9 mouse cellular contexts compared by ENCODE assay signal in the genomic region with DNA sequence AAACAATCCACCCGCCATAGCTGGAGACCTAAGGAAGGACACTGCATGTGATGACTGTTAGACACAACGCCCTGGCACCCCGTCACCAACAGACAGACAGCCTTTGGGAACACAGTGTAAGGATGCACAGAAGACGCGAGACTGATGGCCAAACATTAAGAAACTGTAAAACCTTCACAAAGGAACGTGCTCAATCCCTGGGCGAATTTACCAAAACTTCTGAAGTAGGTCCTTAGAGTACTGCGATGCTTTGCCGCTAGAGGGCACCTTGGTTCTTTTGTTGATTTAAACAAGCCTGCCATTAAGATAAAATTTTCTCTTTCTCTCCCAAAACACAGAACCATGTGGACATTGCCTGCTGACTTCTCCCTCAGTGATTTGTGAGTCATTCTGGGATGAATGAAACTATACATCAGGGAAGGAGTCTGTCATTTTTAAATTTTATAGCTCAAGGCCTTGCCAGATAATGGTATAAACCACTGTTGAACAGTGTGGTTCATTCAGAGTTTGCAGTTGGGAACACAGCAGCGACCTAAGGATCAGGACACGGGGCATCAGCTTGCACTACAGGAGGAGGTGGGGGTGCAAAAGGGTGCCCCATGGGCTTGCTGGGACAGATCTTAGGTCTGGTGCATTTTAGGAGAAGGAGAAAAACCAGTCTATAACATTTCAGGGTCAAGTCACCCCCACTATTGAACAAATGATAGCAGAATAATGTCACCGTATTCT. TPM values are rescaled to one million over a fixed set of nuclear protein-coding genes. Genes with fewer than 3 reads are reported as not detected.
DNase-seq lines count a peak whose midpoint lies in the region; ATAC-seq and TF ChIP-seq lines count a peak whose summit lies in the region.
"Had no signal": no experiment of that assay in that cellular context is flagged by ENCODE, and none has a peak within 500 bp of the region (broad histone marks: within the 10 kb centered on the region; RNA-seq: fewer than 3 reads in every experiment).

No protein-coding gene starts in this region.

- H3K4me2 ChIP-seq in forebrain, embryonic 14.5 days (ENCODE audit: low read length): no peak overlapping the region
- no peak overlapping the region for H3K4me2 ChIP-seq in hindbrain, embryonic 16.5 days (ENCODE audit: low read length)
- H3K4me2 ChIP-seq in midbrain, postnatal 0 days (ENCODE audit: low read depth, low read length, poor library complexity, severe bottlenecking): no peak overlapping the region

- no peak overlapping the region for H3K4me3 ChIP-seq in forebrain, embryonic 14.5 days (ENCODE audit: low read depth, low read length)
- H3K4me3 ChIP-seq in hindbrain, embryonic 16.5 days (ENCODE audit: low read length): no peak overlapping the region
- H3K4me3 ChIP-seq in midbrain, postnatal 0 days (ENCODE audit: low read depth, low read length): no peak overlapping the region
- H3K4me3 ChIP-seq: myocyte had no signal

- H3K4me1 ChIP-seq in forebrain, embryonic 14.5 days (ENCODE audit: control insufficient read depth, insufficient read depth, low read length): no peaks in the 10 kb centered on the region
- no peaks in the 10 kb centered on the region for H3K4me1 ChIP-seq in hindbrain, embryonic 16.5 days (ENCODE audit: control insufficient read depth, insufficient read depth, low read depth, low read length)
- H3K4me1 ChIP-seq in midbrain, postnatal 0 days (ENCODE audit: insufficient read depth, low read length): no peaks in the 10 kb centered on the region

- DNase-seq in left cerebral cortex, adult 18-20 months (ENCODE audit: low spot score in 2 of 2): peak; percentile 72 to 80
- DNase-seq in left cerebral cortex, adult 11 months (ENCODE audit: low spot score): no peak
- peak; percentile 57 for DNase-seq in c-Kit-positive CD71-positive TER-119-positive erythroid progenitor cells, embryonic 14.5 days (ENCODE audit: low spot score)
- peak; percentile 91 for DNase-seq in forebrain, embryonic 14.5 days (ENCODE audit: low spot score)
- DNase-seq in left cerebral cortex, postnatal 36 days (ENCODE audit: low spot score in 2 of 2): peak; percentile 31 to 59
- peak; percentile 88 for DNase-seq in midbrain, postnatal 0 days (ENCODE audit: low spot score)
- DNase-seq in spleen, postnatal 36 days (ENCODE audit: low spot score in 2 of 2): peak; percentile 31 to 54

- ATAC-seq in forebrain, embryonic 14.5 days: peak; percentile 62; the same call in 1 of the 2 replicates
- ATAC-seq in hindbrain, embryonic 16.5 days: peak; percentile 78
- ATAC-seq in midbrain, postnatal 0 days (ENCODE audit: low FRiP score): no peak

- intact Hi-C loops in left cerebral cortex, postnatal 36 days (cut with DNase I): loop anchor here (1.0 kb wide), 1 partner anchor 260 kb away; no protein-coding TSS in a partner anchor

- H3K9me3 ChIP-seq in forebrain, embryonic 14.5 days (replicated peaks; ENCODE audit: control insufficient read depth, low read length): no peaks in the 10 kb centered on the region
- no peaks in the 10 kb centered on the region for H3K9me3 ChIP-seq in hindbrain, embryonic 16.5 days (ENCODE audit: control insufficient read depth, low read length)
- no peaks in the 10 kb centered on the region for H3K9me3 ChIP-seq in midbrain, postnatal 0 days (ENCODE audit: low read length)

- peak; percentile 90 for TF ChIP-seq CTCF in midbrain, postnatal 0 days (IDR thresholded peaks at IDR 0.05)

- H3K36me3 ChIP-seq in forebrain, embryonic 14.5 days (ENCODE audit: control insufficient read depth, insufficient read depth, low read length): peaks cover 7% of the 10 kb centered on the region; the same call in 1 of the 2 replicates
- no peaks in the 10 kb centered on the region for H3K36me3 ChIP-seq in hindbrain, embryonic 16.5 days (ENCODE audit: control insufficient read depth, insufficient read depth, low read length)
- 0 out of 2 replicates have a peak, but pooled peaks cover 3% of the 10 kb centered on the region for H3K36me3 ChIP-seq in midbrain, postnatal 0 days (ENCODE audit: insufficient read depth, low read length)

- H3K9ac ChIP-seq in forebrain, embryonic 14.5 days (ENCODE audit: low read length): no peak overlapping the region
- H3K9ac ChIP-seq in hindbrain, embryonic 16.5 days (ENCODE audit: low read depth, low read length): no peak overlapping the region
- no peak overlapping the region for H3K9ac ChIP-seq in midbrain, postnatal 0 days (replicated peaks; ENCODE audit: low read length, poor library complexity, severe bottlenecking)

- WGBS in forebrain, embryonic 14.5 days: 45% methylated on average over 12 of the region's 12 CpGs
- 51% methylated on average over 12 of the region's 12 CpGs for WGBS in hindbrain, embryonic 16.5 days
- WGBS in midbrain, postnatal 0 days: 46% methylated on average over 12 of the region's 12 CpGs

- H3K27ac ChIP-seq in forebrain, embryonic 14.5 days (ENCODE audit: low read depth, low read length): no peak overlapping the region
- H3K27ac ChIP-seq in hindbrain, embryonic 16.5 days (ENCODE audit: low read depth, low read length): no peak overlapping the region
- no peak overlapping the region for H3K27ac ChIP-seq in midbrain, postnatal 0 days (ENCODE audit: low read depth, low read length)

- H3K27me3 ChIP-seq in forebrain, embryonic 14.5 days (replicated peaks; ENCODE audit: control insufficient read depth, insufficient read depth, low read length): no peaks in the 10 kb centered on the region
- H3K27me3 ChIP-seq in hindbrain, embryonic 16.5 days (replicated peaks; ENCODE audit: control insufficient read depth, insufficient read depth, low read length): no peaks in the 10 kb centered on the region
- H3K27me3 ChIP-seq in midbrain, postnatal 0 days (ENCODE audit: insufficient read depth, low read length): no peaks in the 10 kb centered on the region

RNA-seq across cellular contexts. Expression of a gene that starts 28.6 kb away (rescaled TPM):
- total RNA-seq in left cerebral cortex, adult 18-20 months (2021): 1 to 10 TPM; 2.8 to 5.2 TPM
- 186 and 201 TPM in 2 replicates for polyA plus RNA-seq in forebrain, embryonic 14.5 days (2014; fragmentation: Nextera tagmentation; extraction: Ambion mirVana)
- polyA plus RNA-seq in hindbrain, embryonic 16.5 days (2015; fragmentation: Nextera tagmentation; extraction: Ambion mirVana): 65.0 and 67.4 TPM in 2 replicates
- total RNA-seq in left cerebral cortex, postnatal 36 days (2021): 1 to 10 TPM; 4.3 to 6.7 TPM
- 11.2 and 12.3 TPM in 2 replicates for total RNA-seq in midbrain, postnatal 0 days (2014; rRNA removed)
- 34.8 and 50.4 TPM in 2 replicates for polyA plus RNA-seq in midbrain, postnatal 0 days (2015; fragmentation: Nextera tagmentation; extraction: Ambion mirVana)

RNA-seq across cellular contexts. Expression of a gene that starts 52.6 kb away (rescaled TPM):
- total RNA-seq in left cerebral cortex, adult 18-20 months (2021): 10 to 100 TPM; 12.2 to 14.3 TPM
- 87.4 and 91.1 TPM in 2 replicates for polyA plus RNA-seq in forebrain, embryonic 14.5 days (2014; fragmentation: Nextera tagmentation; extraction: Ambion mirVana)
- polyA plus RNA-seq in hindbrain, embryonic 16.5 days (2015; fragmentation: Nextera tagmentation; extraction: Ambion mirVana): 20.7 and 22.9 TPM in 2 replicates
- 10 to 100 TPM in 1 of 2 experiments, 1 to 10 TPM in 1; 8.9 to 12.0 TPM for total RNA-seq in left cerebral cortex, postnatal 36 days (2021)
- total RNA-seq in midbrain, postnatal 0 days (2014; rRNA removed): 18.0 and 21.0 TPM in 2 replicates
- polyA plus RNA-seq in midbrain, postnatal 0 days (2015; fragmentation: Nextera tagmentation; extraction: Ambion mirVana): 14.4 and 14.6 TPM in 2 replicates
